Mouse (Mus musculus): ENCODE results near the gene Pigo. TPM values are rescaled to one million over a fixed set of nuclear protein-coding genes. Genes with fewer than 3 reads are reported as not detected.
A peak's percentile ranks its signal among the peaks of the same experiment; 100 is the strongest.

Gene Pigo
- polyA plus RNA-seq (2015; fragmentation: Nextera tagmentation; extraction: Ambion mirVana): 29.6 and 30.3 TPM in 2 replicates

GRCm38 (mm10) chr4:43025084-43025960 is at the start of gene Pigo:
TSS of gene Pigo (minus strand) at chr4:43025819.
- ATAC-seq: peak; percentile 97
- peak within 1 kb of the TSS; percentile 84 for H3K4me2 ChIP-seq (ENCODE audit: low read depth, low read length)
- peaks cover 13% of the 10 kb centered on the region for H3K4me1 ChIP-seq (ENCODE audit: control insufficient read depth, insufficient read depth, low read length)
- peak within 1 kb of the TSS; percentile 69 for H3K4me3 ChIP-seq (ENCODE audit: low read length)
- peaks cover 23% of the 10 kb centered on the region for H3K36me3 ChIP-seq (ENCODE audit: control insufficient read depth, insufficient read depth, low read length)
- no peaks in the 10 kb centered on the region for H3K27me3 ChIP-seq (replicated peaks; ENCODE audit: control insufficient read depth, insufficient read depth, low read length)
- 6% methylated on average over 42 of the region's 42 CpGs for WGBS
- H3K27ac ChIP-seq (ENCODE audit: low read length): peak within 1 kb of the TSS; percentile 93
- H3K9ac ChIP-seq (ENCODE audit: low read depth, low read length): peak within 1 kb of the TSS; percentile 77
- no peaks in the 10 kb centered on the region for H3K9me3 ChIP-seq (ENCODE audit: control insufficient read depth, low read length)

DNA sequence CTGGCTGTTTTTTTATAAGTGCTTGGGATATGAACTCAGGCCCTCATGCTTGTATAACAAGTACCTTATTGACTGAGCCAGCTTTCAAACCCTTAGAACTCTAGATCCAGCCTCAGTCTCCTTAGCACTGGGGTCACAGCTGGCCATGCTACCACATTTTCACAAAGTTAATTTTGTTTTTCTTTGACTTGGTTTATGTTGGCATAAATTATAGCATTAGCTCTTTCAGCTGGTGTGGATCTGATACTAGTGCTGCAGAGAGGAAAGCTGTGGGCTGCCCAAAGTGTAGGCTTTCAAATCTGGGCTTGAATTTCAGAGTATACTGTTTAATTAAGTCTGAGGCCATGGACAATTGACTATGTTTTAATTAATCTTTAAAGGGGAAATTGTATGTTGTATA is 49.3 kb upstream of the Pigo start:
- Histone ChIP-seq H3K36me3 (ENCODE audit: control insufficient read depth, insufficient read depth, low read length) (no peaks in the 10 kb centered on the region), H3K4me2 (ENCODE audit: low read depth, low read length) (no peak overlapping the region), H3K27ac (ENCODE audit: low read length) (no peak overlapping the region), H3K27me3 (replicated peaks; ENCODE audit: control insufficient read depth, insufficient read depth, low read length) (no peaks in the 10 kb centered on the region), H3K4me1 (ENCODE audit: control insufficient read depth, insufficient read depth, low read length) (no peaks in the 10 kb centered on the region), H3K4me3 (ENCODE audit: low read length) (no peak overlapping the region), H3K9ac (ENCODE audit: low read depth, low read length) (no peak overlapping the region), H3K9me3 (ENCODE audit: control insufficient read depth, low read length) (no peaks in the 10 kb centered on the region)
- ATAC-seq: no peak

GRCm38 (mm10) chr4:43065471-43065870 is 39.9 kb upstream of the Pigo start:
- Histone ChIP-seq H3K27me3 (replicated peaks; ENCODE audit: control insufficient read depth, insufficient read depth, low read length) (no peaks in the 10 kb centered on the region), H3K4me2 (ENCODE audit: low read depth, low read length) (no peak overlapping the region), H3K9me3 (ENCODE audit: control insufficient read depth, low read length) (no peaks in the 10 kb centered on the region), H3K27ac (ENCODE audit: low read length) (no peak overlapping the region), H3K4me1 (ENCODE audit: control insufficient read depth, insufficient read depth, low read length) (no peaks in the 10 kb centered on the region), H3K4me3 (ENCODE audit: low read length) (no peak overlapping the region), H3K9ac (ENCODE audit: low read depth, low read length) (no peak overlapping the region), H3K36me3 (ENCODE audit: control insufficient read depth, insufficient read depth, low read length) (no peaks in the 10 kb centered on the region)
- 91% methylated on average over 4 of the region's 4 CpGs for WGBS
- ATAC-seq: no peak

DNA sequence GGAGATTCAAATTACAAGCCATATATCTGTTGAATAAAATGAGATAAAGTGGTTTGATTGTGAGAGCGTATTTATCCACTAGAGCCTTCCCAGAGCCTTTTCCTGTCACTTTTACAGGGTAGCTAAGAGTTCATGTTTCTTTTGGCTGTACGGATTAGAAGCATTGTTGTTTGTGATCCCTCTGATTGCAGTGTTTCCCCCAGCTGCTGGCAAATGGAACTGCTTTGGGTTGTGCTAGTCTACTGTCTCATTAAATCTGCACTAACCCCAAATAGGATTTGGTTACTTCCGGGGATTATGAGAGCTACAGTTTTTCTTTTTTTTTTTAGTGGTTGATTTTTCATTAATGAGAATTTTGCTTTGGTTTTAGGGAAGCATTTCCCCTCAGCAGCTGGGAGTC is 34.7 kb upstream of the Pigo start:
- WGBS: 59% methylated on average over 3 of the region's 3 CpGs
- H3K9ac ChIP-seq (ENCODE audit: low read depth, low read length): no peak overlapping the region
- ATAC-seq: no peak
- H3K27me3 ChIP-seq (replicated peaks; ENCODE audit: control insufficient read depth, insufficient read depth, low read length): peaks cover 5% of the 10 kb centered on the region; the same call in 1 of the 2 replicates
- H3K36me3 ChIP-seq (ENCODE audit: control insufficient read depth, insufficient read depth, low read length): no peaks in the 10 kb centered on the region
- H3K9me3 ChIP-seq (ENCODE audit: control insufficient read depth, low read length): no peaks in the 10 kb centered on the region
- H3K27ac ChIP-seq (ENCODE audit: low read length): no peak overlapping the region
- H3K4me2 ChIP-seq (ENCODE audit: low read depth, low read length): no peak overlapping the region
- no peak overlapping the region for H3K4me3 ChIP-seq (ENCODE audit: low read length)
- H3K4me1 ChIP-seq (ENCODE audit: control insufficient read depth, insufficient read depth, low read length): peaks cover 3% of the 10 kb centered on the region; the same call in 1 of the 2 replicates

GRCm38 (mm10) chr4:43059697-43060096 is 34.1 kb upstream of the Pigo start:
- no peak overlapping the region for H3K27ac ChIP-seq (ENCODE audit: low read length)
- peaks cover 5% of the 10 kb centered on the region; the same call in 1 of the 2 replicates for H3K27me3 ChIP-seq (replicated peaks; ENCODE audit: control insufficient read depth, insufficient read depth, low read length)
- H3K9ac ChIP-seq (ENCODE audit: low read depth, low read length): 0 out of 2 replicates have a peak overlapping the region, but pooled peaks have one; percentile 76
- ATAC-seq: no peak
- H3K4me2 ChIP-seq (ENCODE audit: low read depth, low read length): peak overlapping the region; percentile 81
- H3K4me3 ChIP-seq (ENCODE audit: low read length): peak overlapping the region; percentile 72
- no peaks in the 10 kb centered on the region for H3K9me3 ChIP-seq (ENCODE audit: control insufficient read depth, low read length)
- H3K36me3 ChIP-seq (ENCODE audit: control insufficient read depth, insufficient read depth, low read length): no peaks in the 10 kb centered on the region
- H3K4me1 ChIP-seq (ENCODE audit: control insufficient read depth, insufficient read depth, low read length): peaks cover 3% of the 10 kb centered on the region; the same call in 1 of the 2 replicates
- 46% methylated on average over 3 of the region's 3 CpGs for WGBS

GRCm38 (mm10) chr4:43058753-43059654 is 33.4 kb upstream of the Pigo start, which contains the start of gene Unc13b:
TSS of gene Unc13b (plus strand) at chr4:43058953.
- Histone ChIP-seq H3K27ac (ENCODE audit: low read length) (peak within 1 kb of the TSS; percentile 77), H3K4me2 (ENCODE audit: low read depth, low read length) (peak within 1 kb of the TSS; percentile 81), H3K27me3 (replicated peaks; ENCODE audit: control insufficient read depth, insufficient read depth, low read length) (peaks cover 5% of the 10 kb centered on the region; the same call in 1 of the 2 replicates), H3K36me3 (ENCODE audit: control insufficient read depth, insufficient read depth, low read length) (no peaks in the 10 kb centered on the region), H3K4me1 (ENCODE audit: control insufficient read depth, insufficient read depth, low read length) (peaks cover 3% of the 10 kb centered on the region; the same call in 1 of the 2 replicates), H3K9ac (ENCODE audit: low read depth, low read length) (peak within 1 kb of the TSS; percentile 76), H3K9me3 (ENCODE audit: control insufficient read depth, low read length) (no peaks in the 10 kb centered on the region), H3K4me3 (ENCODE audit: low read length) (peak within 1 kb of the TSS; percentile 72)
- WGBS: under 1% methylated on average over 70 of the region's 90 CpGs
- peak; percentile 99 for ATAC-seq

GRCm38 (mm10) chr4:43058392-43058752 is 32.8 kb upstream of the Pigo start:
- Histone ChIP-seq H3K4me3 (ENCODE audit: low read length) (peak overlapping the region; percentile 72), H3K27ac (ENCODE audit: low read length) (no peak overlapping the region), H3K4me1 (ENCODE audit: control insufficient read depth, insufficient read depth, low read length) (peaks cover 3% of the 10 kb centered on the region; the same call in 1 of the 2 replicates), H3K4me2 (ENCODE audit: low read depth, low read length) (peak overlapping the region; percentile 81), H3K9ac (ENCODE audit: low read depth, low read length) (peak overlapping the region; percentile 76; the same call in 1 of the 2 replicates), H3K27me3 (replicated peaks; ENCODE audit: control insufficient read depth, insufficient read depth, low read length) (peaks cover 5% of the 10 kb centered on the region; the same call in 1 of the 2 replicates), H3K36me3 (ENCODE audit: control insufficient read depth, insufficient read depth, low read length) (no peaks in the 10 kb centered on the region), H3K9me3 (ENCODE audit: control insufficient read depth, low read length) (no peaks in the 10 kb centered on the region)
- WGBS: 20% methylated on average over 8 of the region's 8 CpGs
- peak; percentile 32 for ATAC-seq

DNA sequence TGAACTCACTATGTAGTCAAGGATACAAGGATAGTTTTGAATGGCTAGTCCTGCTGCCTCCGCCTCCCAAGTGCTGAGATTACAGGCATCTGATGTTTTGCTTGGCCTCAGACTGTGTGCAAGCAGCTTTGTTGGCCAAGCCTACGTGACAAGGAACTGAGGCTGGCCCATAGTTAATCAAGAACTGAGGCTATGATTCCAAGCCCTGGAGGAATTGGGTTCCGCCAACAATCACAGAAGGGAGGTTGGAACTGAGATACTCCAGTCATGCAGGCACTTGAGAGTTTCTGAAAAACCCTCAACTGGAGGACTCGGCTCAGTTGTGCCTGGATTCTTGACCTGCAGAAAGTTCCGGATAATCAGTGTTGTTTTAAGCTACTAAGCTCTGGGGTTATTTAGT is 32.0 kb upstream of the Pigo start:
- no peak overlapping the region for H3K4me3 ChIP-seq (ENCODE audit: low read length)
- ATAC-seq: no peak

GRCm38 (mm10) chr4:43052627-43053026 is 27.0 kb upstream of the Pigo start:
- no peak overlapping the region for H3K4me3 ChIP-seq (ENCODE audit: low read length)
- H3K4me1 ChIP-seq (ENCODE audit: control insufficient read depth, insufficient read depth, low read length): no peaks in the 10 kb centered on the region; the same call in 1 of the 2 replicates
- no peaks in the 10 kb centered on the region for H3K27me3 ChIP-seq (replicated peaks; ENCODE audit: control insufficient read depth, insufficient read depth, low read length)
- H3K9ac ChIP-seq (ENCODE audit: low read depth, low read length): no peak overlapping the region; the same call in 1 of the 2 replicates
- no peaks in the 10 kb centered on the region for H3K9me3 ChIP-seq (ENCODE audit: control insufficient read depth, low read length)
- 20% methylated on average over 4 of the region's 4 CpGs for WGBS
- ATAC-seq: no peak
- H3K4me2 ChIP-seq (ENCODE audit: low read depth, low read length): no peak overlapping the region
- no peak overlapping the region for H3K27ac ChIP-seq (ENCODE audit: low read length)
- H3K36me3 ChIP-seq (ENCODE audit: control insufficient read depth, insufficient read depth, low read length): no peaks in the 10 kb centered on the region

More for the DNA sequence above, 32.0 kb upstream of the Pigo start:
- Histone ChIP-seq H3K27ac (ENCODE audit: low read length) (no peak overlapping the region), H3K9ac (ENCODE audit: low read depth, low read length) (no peak overlapping the region), H3K9me3 (ENCODE audit: control insufficient read depth, low read length) (no peaks in the 10 kb centered on the region), H3K36me3 (ENCODE audit: control insufficient read depth, insufficient read depth, low read length) (no peaks in the 10 kb centered on the region), H3K27me3 (replicated peaks; ENCODE audit: control insufficient read depth, insufficient read depth, low read length) (peaks cover 5% of the 10 kb centered on the region; the same call in 1 of the 2 replicates), H3K4me2 (ENCODE audit: low read depth, low read length) (no peak overlapping the region), H3K4me1 (ENCODE audit: control insufficient read depth, insufficient read depth, low read length) (peaks cover 3% of the 10 kb centered on the region; the same call in 1 of the 2 replicates)
- WGBS: 93% methylated on average over 5 of the region's 5 CpGs
